Mouse (Mus musculus): ENCODE measurements around the gene Eva1a. TPM values are rescaled to one million over a fixed set of nuclear protein-coding genes. Genes with fewer than 3 reads are reported as not detected.

The Eva1a gene
- polyA plus RNA-seq, 1 experiment from 2014 or later: 45.4 TPM

DNA sequence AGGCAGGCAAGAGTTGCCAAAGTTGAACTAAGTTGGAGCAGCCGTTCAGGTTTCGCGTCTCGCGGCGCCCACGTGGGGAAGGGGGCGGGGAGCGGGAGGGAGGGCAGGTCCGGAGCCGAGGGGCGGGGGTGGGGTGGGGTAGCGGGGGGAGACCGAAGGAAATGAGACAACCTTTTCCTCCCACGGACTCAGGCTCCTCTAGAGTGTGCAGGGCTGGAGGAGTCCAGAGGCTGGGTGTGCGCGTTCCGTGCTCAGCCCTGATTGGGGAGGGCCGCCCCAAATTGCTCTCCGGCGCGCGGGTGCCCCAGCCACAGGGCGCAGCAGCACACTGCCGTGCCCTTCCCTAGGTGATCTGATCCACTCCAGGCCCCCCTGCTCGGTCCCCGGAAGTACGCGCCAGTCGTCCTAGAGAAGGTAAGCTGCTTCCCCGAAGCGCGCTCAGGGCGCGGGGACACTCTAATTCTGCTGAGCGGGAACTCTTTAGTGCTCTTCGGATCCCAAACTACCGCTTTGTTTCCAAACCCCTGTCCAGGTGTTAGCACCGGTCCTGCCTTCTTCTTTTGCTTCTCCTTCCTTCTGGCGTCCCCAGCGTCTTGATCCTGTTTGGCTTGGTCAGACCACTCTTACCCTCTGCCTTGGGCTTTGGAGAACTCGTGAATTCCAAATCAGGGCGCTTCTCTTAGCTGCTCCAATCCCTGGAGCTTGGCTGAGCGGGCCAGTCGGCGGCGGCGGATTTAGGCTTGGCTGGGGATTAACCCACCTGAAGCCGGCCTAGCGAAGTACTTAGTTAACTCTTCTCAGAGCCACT, 849 bp downstream of the Eva1a start:
- WGBS: under 1% methylated on average over 48 of the region's 50 CpGs
- Histone ChIP-seq H3K27ac (ENCODE audit: low read depth, low read length) (peak overlapping the region; percentile 87), H3K4me3 (ENCODE audit: low read length) (peak overlapping the region; percentile 73), H3K36me3 (ENCODE audit: control insufficient read depth, insufficient read depth, low read length) (no peaks in the 10 kb centered on the region), H3K9ac (ENCODE audit: low read depth, low read length) (peak overlapping the region; percentile 76), H3K9me3 (ENCODE audit: control insufficient read depth, low read length) (no peaks in the 10 kb centered on the region), H3K4me1 (ENCODE audit: control insufficient read depth, insufficient read depth, low read length) (peaks cover 21% of the 10 kb centered on the region), H3K27me3 (ENCODE audit: control insufficient read depth, insufficient read depth, low read length) (no peaks in the 10 kb centered on the region), H3K4me2 (replicated peaks; ENCODE audit: low read depth, low read length) (peak overlapping the region; percentile 83)
- ATAC-seq (ENCODE audit: low FRiP score, low TSS enrichment): peak; percentile 83

DNA sequence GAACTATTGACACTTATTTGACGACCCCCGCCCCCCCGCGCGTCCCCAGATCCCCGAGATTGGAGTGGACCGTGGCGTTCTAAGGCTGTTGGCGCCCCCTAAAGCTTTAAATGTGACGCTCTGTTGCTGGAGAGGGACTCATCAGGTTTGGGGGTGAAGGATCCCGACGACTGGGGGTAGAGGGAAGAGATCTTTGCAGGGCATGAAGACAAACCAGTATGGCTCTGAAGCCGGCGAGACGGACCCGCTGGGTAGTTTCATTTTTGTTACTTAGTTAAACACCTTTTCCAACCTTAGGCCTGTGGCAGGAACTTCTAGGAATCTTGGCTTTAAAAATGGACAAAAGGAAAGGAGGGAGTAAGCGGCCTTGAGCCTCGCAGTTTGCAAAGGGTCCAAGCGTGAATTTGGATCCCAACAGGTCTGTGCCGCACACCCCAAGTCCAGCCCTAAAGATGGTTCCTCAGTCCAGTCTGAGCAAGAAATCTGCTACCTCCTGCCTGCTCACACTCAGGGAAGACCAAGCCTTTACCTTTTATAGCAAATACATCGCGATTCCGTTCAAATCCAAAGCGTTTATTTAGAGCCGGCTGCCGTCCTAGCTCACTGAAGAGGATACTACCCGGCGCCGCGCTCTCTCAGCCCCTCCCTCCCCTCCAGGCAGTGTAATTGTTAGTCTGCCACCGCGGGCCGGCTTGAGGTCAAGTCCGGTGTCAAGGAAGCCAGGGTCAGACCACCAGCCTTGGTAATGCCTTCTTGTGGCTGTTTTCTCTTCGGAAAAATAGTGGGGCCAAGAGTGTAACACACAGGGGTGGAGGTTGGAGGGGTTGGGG, 1.7 kb downstream of the Eva1a start:
- Histone ChIP-seq H3K4me1 (ENCODE audit: control insufficient read depth, insufficient read depth, low read length) (peaks cover 24% of the 10 kb centered on the region), H3K36me3 (ENCODE audit: control insufficient read depth, insufficient read depth, low read length) (no peaks in the 10 kb centered on the region), H3K9ac (ENCODE audit: low read depth, low read length) (peak overlapping the region; percentile 76), H3K27me3 (ENCODE audit: control insufficient read depth, insufficient read depth, low read length) (no peaks in the 10 kb centered on the region), H3K27ac (ENCODE audit: low read depth, low read length) (peak overlapping the region; percentile 87), H3K9me3 (ENCODE audit: control insufficient read depth, low read length) (no peaks in the 10 kb centered on the region), H3K4me3 (ENCODE audit: low read length) (peak overlapping the region; percentile 73), H3K4me2 (replicated peaks; ENCODE audit: low read depth, low read length) (peak overlapping the region; percentile 83)
- WGBS: 1% methylated on average over 35 of the region's 35 CpGs
- peak; percentile 30 for ATAC-seq (ENCODE audit: low FRiP score, low TSS enrichment)

GRCm38 (mm10) chr6:82043634-82044033, 2.8 kb downstream of the Eva1a start:
- peak overlapping the region; percentile 73 for H3K4me3 ChIP-seq (ENCODE audit: low read length)
- peak overlapping the region; percentile 87; the same call in 1 of the 2 replicates for H3K27ac ChIP-seq (ENCODE audit: low read depth, low read length)
- H3K4me1 ChIP-seq (ENCODE audit: control insufficient read depth, insufficient read depth, low read length): peaks cover 33% of the 10 kb centered on the region
- no peaks in the 10 kb centered on the region for H3K9me3 ChIP-seq (ENCODE audit: control insufficient read depth, low read length)
- no peaks in the 10 kb centered on the region for H3K27me3 ChIP-seq (ENCODE audit: control insufficient read depth, insufficient read depth, low read length)
- H3K36me3 ChIP-seq (ENCODE audit: control insufficient read depth, insufficient read depth, low read length): no peaks in the 10 kb centered on the region
- no peak overlapping the region for H3K9ac ChIP-seq (ENCODE audit: low read depth, low read length)
- no peak for ATAC-seq (ENCODE audit: low FRiP score, low TSS enrichment)
- peak overlapping the region; percentile 83 for H3K4me2 ChIP-seq (replicated peaks; ENCODE audit: low read depth, low read length)
- 20% methylated on average over 4 of the region's 4 CpGs for WGBS

GRCm38 (mm10) chr6:82044509-82044908, 3.7 kb downstream of the Eva1a start:
- no peak for ATAC-seq (ENCODE audit: low FRiP score, low TSS enrichment)
- H3K4me1 ChIP-seq (ENCODE audit: control insufficient read depth, insufficient read depth, low read length): peaks cover 33% of the 10 kb centered on the region
- no peak overlapping the region for H3K9ac ChIP-seq (ENCODE audit: low read depth, low read length)
- H3K36me3 ChIP-seq (ENCODE audit: control insufficient read depth, insufficient read depth, low read length): no peaks in the 10 kb centered on the region
- H3K4me2 ChIP-seq (replicated peaks; ENCODE audit: low read depth, low read length): peak overlapping the region; percentile 83; the same call in 1 of the 2 replicates
- H3K9me3 ChIP-seq (ENCODE audit: control insufficient read depth, low read length): no peaks in the 10 kb centered on the region
- no peak overlapping the region for H3K27ac ChIP-seq (ENCODE audit: low read depth, low read length)
- H3K4me3 ChIP-seq (ENCODE audit: low read length): no peak overlapping the region
- H3K27me3 ChIP-seq (ENCODE audit: control insufficient read depth, insufficient read depth, low read length): no peaks in the 10 kb centered on the region
- WGBS: 74% methylated on average over 4 of the region's 4 CpGs

GRCm38 (mm10) chr6:82047977-82048376, 7.1 kb downstream of the Eva1a start:
- Histone ChIP-seq H3K4me1 (ENCODE audit: control insufficient read depth, insufficient read depth, low read length) (peaks cover 36% of the 10 kb centered on the region), H3K9me3 (ENCODE audit: control insufficient read depth, low read length) (no peaks in the 10 kb centered on the region), H3K27ac (ENCODE audit: low read depth, low read length) (peak overlapping the region; percentile 32), H3K4me3 (ENCODE audit: low read length) (no peak overlapping the region), H3K27me3 (ENCODE audit: control insufficient read depth, insufficient read depth, low read length) (no peaks in the 10 kb centered on the region), H3K4me2 (replicated peaks; ENCODE audit: low read depth, low read length) (no peak overlapping the region), H3K9ac (ENCODE audit: low read depth, low read length) (no peak overlapping the region), H3K36me3 (ENCODE audit: control insufficient read depth, insufficient read depth, low read length) (no peaks in the 10 kb centered on the region)
- ATAC-seq (ENCODE audit: low FRiP score, low TSS enrichment): peak; percentile 61
- WGBS: 10% methylated on average over 6 of the region's 6 CpGs

- H3K9me3 ChIP-seq (ENCODE audit: control insufficient read depth, low read length): no peaks in the 10 kb centered on the region
- H3K27me3 ChIP-seq (ENCODE audit: control insufficient read depth, insufficient read depth, low read length): no peaks in the 10 kb centered on the region
- WGBS: 75% methylated on average over 9 of the region's 9 CpGs
- no peak overlapping the region for H3K4me2 ChIP-seq (replicated peaks; ENCODE audit: low read depth, low read length)
- H3K9ac ChIP-seq (ENCODE audit: low read depth, low read length): no peak overlapping the region
- H3K36me3 ChIP-seq (ENCODE audit: control insufficient read depth, insufficient read depth, low read length): no peaks in the 10 kb centered on the region
- H3K4me3 ChIP-seq (ENCODE audit: low read length): no peak overlapping the region
- no peak for ATAC-seq (ENCODE audit: low FRiP score, low TSS enrichment)
- H3K4me1 ChIP-seq (ENCODE audit: control insufficient read depth, insufficient read depth, low read length): peaks cover 23% of the 10 kb centered on the region; the same call in 1 of the 2 replicates
- H3K27ac ChIP-seq (ENCODE audit: low read depth, low read length): no peak overlapping the region
Measured at GRCm38 (mm10) chr6:82050201-82050600, 9.4 kb downstream of the Eva1a start.

DNA sequence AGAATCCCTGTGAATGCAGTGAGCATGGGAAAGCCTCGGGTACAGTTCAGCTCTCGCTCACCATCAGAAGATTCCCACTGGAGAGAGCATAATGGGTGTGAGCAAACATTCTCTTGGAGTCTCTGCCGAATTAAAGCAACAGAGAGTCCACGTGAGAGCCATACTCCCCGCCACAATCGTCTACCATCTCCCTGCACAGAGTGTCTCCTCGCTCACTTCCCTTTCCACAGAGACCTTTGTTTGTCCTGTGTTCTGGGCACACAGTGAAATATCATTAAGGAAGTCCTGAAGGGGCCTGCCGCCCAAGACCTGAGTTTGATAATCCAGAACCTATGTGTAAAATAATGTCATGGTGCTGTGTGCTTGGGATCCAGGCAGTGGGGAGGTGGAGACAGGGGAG, 10.7 kb downstream of the Eva1a start:
- Histone ChIP-seq H3K36me3 (ENCODE audit: control insufficient read depth, insufficient read depth, low read length) (no peaks in the 10 kb centered on the region), H3K9me3 (ENCODE audit: control insufficient read depth, low read length) (no peaks in the 10 kb centered on the region), H3K27me3 (ENCODE audit: control insufficient read depth, insufficient read depth, low read length) (no peaks in the 10 kb centered on the region), H3K27ac (ENCODE audit: low read depth, low read length) (no peak overlapping the region), H3K4me1 (ENCODE audit: control insufficient read depth, insufficient read depth, low read length) (peaks cover 15% of the 10 kb centered on the region; the same call in 1 of the 2 replicates), H3K4me3 (ENCODE audit: low read length) (no peak overlapping the region), H3K9ac (ENCODE audit: low read depth, low read length) (no peak overlapping the region), H3K4me2 (replicated peaks; ENCODE audit: low read depth, low read length) (no peak overlapping the region)
- 82% methylated on average over 8 of the region's 8 CpGs for WGBS
- ATAC-seq (ENCODE audit: low FRiP score, low TSS enrichment): no peak

DNA sequence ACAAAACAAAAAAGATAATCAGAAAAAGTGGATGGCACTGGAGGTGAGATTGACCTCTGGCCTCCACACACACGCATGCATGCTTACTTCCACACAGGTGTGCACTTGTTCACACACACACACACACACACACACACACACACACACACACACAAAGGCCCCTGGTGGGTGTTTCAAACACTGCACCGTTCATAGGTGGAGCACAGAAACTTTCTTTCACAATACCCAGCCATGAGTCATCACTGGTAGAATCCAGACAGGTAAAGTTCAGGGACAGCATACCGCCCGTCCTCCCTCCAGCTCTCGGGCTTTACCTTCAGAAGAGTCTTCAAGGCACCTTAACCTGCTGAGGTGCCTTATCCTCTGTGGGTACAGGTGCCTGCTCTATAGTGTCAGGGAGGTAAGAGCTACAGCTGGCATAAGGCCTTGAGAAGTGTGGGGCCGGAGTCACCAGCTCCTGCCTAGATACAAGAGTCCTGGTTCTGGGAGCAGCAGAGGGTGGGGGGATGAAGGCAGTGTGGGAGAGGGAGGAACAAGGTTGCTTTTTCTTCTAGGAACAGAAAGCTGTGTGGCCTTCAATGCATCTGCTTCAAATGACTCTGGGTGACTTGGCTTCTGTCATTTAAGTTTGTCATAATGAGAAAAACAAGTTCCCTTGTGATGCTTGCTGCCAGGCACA, 11.3 kb downstream of the Eva1a start:
- H3K36me3 ChIP-seq (ENCODE audit: control insufficient read depth, insufficient read depth, low read length): no peaks in the 10 kb centered on the region
- 88% methylated on average over 6 of the region's 6 CpGs for WGBS
- no peak overlapping the region for H3K4me3 ChIP-seq (ENCODE audit: low read length)
- no peaks in the 10 kb centered on the region for H3K27me3 ChIP-seq (ENCODE audit: control insufficient read depth, insufficient read depth, low read length)
- no peak overlapping the region for H3K27ac ChIP-seq (ENCODE audit: low read depth, low read length)
- no peak overlapping the region for H3K9ac ChIP-seq (ENCODE audit: low read depth, low read length)
- no peaks in the 10 kb centered on the region for H3K9me3 ChIP-seq (ENCODE audit: control insufficient read depth, low read length)
- H3K4me1 ChIP-seq (ENCODE audit: control insufficient read depth, insufficient read depth, low read length): peaks cover 15% of the 10 kb centered on the region; the same call in 1 of the 2 replicates
- no peak for ATAC-seq (ENCODE audit: low FRiP score, low TSS enrichment)
- H3K4me2 ChIP-seq (replicated peaks; ENCODE audit: low read depth, low read length): no peak overlapping the region

All from kidney, embryonic 14.5 days (tissue).